15 mouse cellular contexts compared by ENCODE assay signal in genomic region chr6:53394026-53394425, GRCm38 (mm10).
DNase-seq lines count a peak whose midpoint lies in the region; ATAC-seq and TF ChIP-seq lines count a peak whose summit lies in the region.
"Had no signal": no experiment of that assay in that cellular context is flagged by ENCODE, and none has a peak within 500 bp of the region (broad histone marks: within the 10 kb centered on the region; RNA-seq: fewer than 3 reads in every experiment).

No protein-coding gene starts in this region.

- H3K27ac ChIP-seq in hindbrain, embryonic 11.5 days (ENCODE audit: low read depth, low read length), result no peak overlapping the region
- H3K27ac ChIP-seq in hindbrain, embryonic 16.5 days (ENCODE audit: low read depth, low read length), result no peak overlapping the region
- peak overlapping the region; percentile 39; the same call in 1 of the 2 replicates for H3K27ac ChIP-seq in neural tube, embryonic 11.5 days (ENCODE audit: low read depth, low read length)
- H3K27ac ChIP-seq in embryonic facial prominence, embryonic 12.5 days, result peak overlapping the region; percentile 80; the same call in 1 of the 2 replicates
- H3K27ac ChIP-seq in limb, embryonic 13.5 days, result peak overlapping the region; percentile 16; the same call in 1 of the 2 replicates
- H3K27ac ChIP-seq in intestine, postnatal 0 days (ENCODE audit: low read depth, low read length), result no peak overlapping the region
- H3K27ac ChIP-seq: left cerebral cortex, adult 2 months; macrophage had no signal

- no peak overlapping the region for H3K4me2 ChIP-seq in hindbrain, embryonic 11.5 days (replicated peaks; ENCODE audit: low read depth, low read length)
- H3K4me2 ChIP-seq in hindbrain, embryonic 16.5 days (ENCODE audit: low read length), result no peak overlapping the region
- no peak overlapping the region for H3K4me2 ChIP-seq in neural tube, embryonic 11.5 days (ENCODE audit: low read depth)
- H3K4me2 ChIP-seq in embryonic facial prominence, embryonic 12.5 days (replicated peaks), result peak overlapping the region; percentile 28
- H3K4me2 ChIP-seq in limb, embryonic 13.5 days (replicated peaks), result no peak overlapping the region
- no peak overlapping the region for H3K4me2 ChIP-seq in intestine, postnatal 0 days (replicated peaks; ENCODE audit: low read depth)

- no peaks in the 10 kb centered on the region for H3K27me3 ChIP-seq in hindbrain, embryonic 11.5 days (ENCODE audit: control insufficient read depth, insufficient read depth, low read length)
- H3K27me3 ChIP-seq in hindbrain, embryonic 16.5 days (replicated peaks; ENCODE audit: control insufficient read depth, insufficient read depth, low read length), result no peaks in the 10 kb centered on the region
- no peaks in the 10 kb centered on the region for H3K27me3 ChIP-seq in neural tube, embryonic 11.5 days (ENCODE audit: control insufficient read depth, insufficient read depth, low read length)
- H3K27me3 ChIP-seq in embryonic facial prominence, embryonic 12.5 days, result no peaks in the 10 kb centered on the region
- no peaks in the 10 kb centered on the region for H3K27me3 ChIP-seq in limb, embryonic 13.5 days
- H3K27me3 ChIP-seq in intestine, postnatal 0 days (replicated peaks; ENCODE audit: control insufficient read depth, insufficient read depth, low read length), result no peaks in the 10 kb centered on the region

- ATAC-seq in hindbrain, embryonic 11.5 days (ENCODE audit: low FRiP score), result no peak
- no peak for ATAC-seq in hindbrain, embryonic 16.5 days
- no peak for ATAC-seq in neural tube, embryonic 11.5 days (ENCODE audit: insufficient read depth, low FRiP score, low TSS enrichment)
- peak; percentile 59; the same call in 1 of the 2 replicates for ATAC-seq in embryonic facial prominence, embryonic 12.5 days (ENCODE audit: insufficient number of reproducible peaks, insufficient read depth, low FRiP score, low TSS enrichment)
- ATAC-seq in limb, embryonic 13.5 days (ENCODE audit: low FRiP score, low read depth), result peak; percentile 44; the same call in 1 of the 2 replicates
- no peak for ATAC-seq in intestine, postnatal 0 days
- ATAC-seq: forebrain, embryonic 16.5 days; inflammation-experienced regulatory T-cells, adult 6 months had no signal

- DNase-seq in hindbrain, embryonic 11.5 days (ENCODE audit: low spot score), result peak; percentile 25
- no peak for DNase-seq in neural tube, embryonic 11.5 days (ENCODE audit: low spot score)
- no peak for DNase-seq in neural tube, embryonic 10.5 days (ENCODE audit: extremely low spot score, low spot score)
- no peak for DNase-seq in natural killer cell, adult 2 months (ENCODE audit: low spot score in 2 of 2)
- DNase-seq: adrenal gland, postnatal 25 days; gastrocnemius, postnatal 25 days; thymus, postnatal 14 days had no signal

- no peaks in the 10 kb centered on the region for H3K9me3 ChIP-seq in hindbrain, embryonic 11.5 days (ENCODE audit: control insufficient read depth, low read length)
- no peaks in the 10 kb centered on the region for H3K9me3 ChIP-seq in hindbrain, embryonic 16.5 days (ENCODE audit: control insufficient read depth, low read length)
- no peaks in the 10 kb centered on the region for H3K9me3 ChIP-seq in neural tube, embryonic 11.5 days (ENCODE audit: control insufficient read depth, low read length)
- no peaks in the 10 kb centered on the region for H3K9me3 ChIP-seq in embryonic facial prominence, embryonic 12.5 days
- no peaks in the 10 kb centered on the region for H3K9me3 ChIP-seq in limb, embryonic 13.5 days
- no peaks in the 10 kb centered on the region for H3K9me3 ChIP-seq in intestine, postnatal 0 days (ENCODE audit: control insufficient read depth)

- no peak overlapping the region for H3K4me3 ChIP-seq in hindbrain, embryonic 11.5 days (ENCODE audit: low read depth, low read length)
- H3K4me3 ChIP-seq in hindbrain, embryonic 16.5 days (ENCODE audit: low read length), result no peak overlapping the region
- no peak overlapping the region for H3K4me3 ChIP-seq in neural tube, embryonic 11.5 days (ENCODE audit: low read depth, low read length)
- no peak overlapping the region for H3K4me3 ChIP-seq in embryonic facial prominence, embryonic 12.5 days
- H3K4me3 ChIP-seq in limb, embryonic 13.5 days, result no peak overlapping the region
- no peak overlapping the region for H3K4me3 ChIP-seq in intestine, postnatal 0 days (ENCODE audit: low read depth, low read length)
- H3K4me3 ChIP-seq: left cerebral cortex, adult 2 months had no signal

- no peak overlapping the region for H3K9ac ChIP-seq in hindbrain, embryonic 11.5 days (ENCODE audit: low read depth, low read length)
- H3K9ac ChIP-seq in hindbrain, embryonic 16.5 days (ENCODE audit: low read depth, low read length), result no peak overlapping the region
- H3K9ac ChIP-seq in neural tube, embryonic 11.5 days (ENCODE audit: low read length), result no peak overlapping the region
- no peak overlapping the region for H3K9ac ChIP-seq in embryonic facial prominence, embryonic 12.5 days
- no peak overlapping the region for H3K9ac ChIP-seq in limb, embryonic 13.5 days
- H3K9ac ChIP-seq in intestine, postnatal 0 days (ENCODE audit: low read depth, low read length), result no peak overlapping the region

- no peak for TF ChIP-seq CTCF in intestine, postnatal 0 days (IDR thresholded peaks at IDR 0.05; ENCODE audit: low read depth)

- WGBS in hindbrain, embryonic 11.5 days, result 45% methylated on average over 7 of the region's 7 CpGs
- WGBS in hindbrain, embryonic 16.5 days, result 27% methylated on average over 7 of the region's 7 CpGs
- 42% methylated on average over 7 of the region's 7 CpGs for WGBS in neural tube, embryonic 11.5 days
- 12% methylated on average over 7 of the region's 7 CpGs for WGBS in embryonic facial prominence, embryonic 12.5 days
- WGBS in limb, embryonic 13.5 days, result 34% methylated on average over 7 of the region's 7 CpGs
- WGBS in intestine, postnatal 0 days, result 28% methylated on average over 7 of the region's 7 CpGs

- H3K4me1 ChIP-seq in hindbrain, embryonic 11.5 days (replicated peaks; ENCODE audit: control insufficient read depth, insufficient read depth, low read length), result 0 out of 2 replicates have a peak, but pooled peaks cover 4% of the 10 kb centered on the region
- H3K4me1 ChIP-seq in hindbrain, embryonic 16.5 days (ENCODE audit: control insufficient read depth, insufficient read depth, low read depth, low read length), result peaks cover 18% of the 10 kb centered on the region
- peaks cover 24% of the 10 kb centered on the region for H3K4me1 ChIP-seq in neural tube, embryonic 11.5 days (ENCODE audit: control insufficient read depth, insufficient read depth, low read length)
- peaks cover 44% of the 10 kb centered on the region for H3K4me1 ChIP-seq in embryonic facial prominence, embryonic 12.5 days
- peaks cover 62% of the 10 kb centered on the region for H3K4me1 ChIP-seq in limb, embryonic 13.5 days
- no peaks in the 10 kb centered on the region for H3K4me1 ChIP-seq in intestine, postnatal 0 days (replicated peaks; ENCODE audit: control insufficient read depth, insufficient read depth, low read length)

- H3K36me3 ChIP-seq in hindbrain, embryonic 11.5 days (ENCODE audit: control insufficient read depth, insufficient read depth, low read length), result no peaks in the 10 kb centered on the region
- no peaks in the 10 kb centered on the region for H3K36me3 ChIP-seq in hindbrain, embryonic 16.5 days (ENCODE audit: control insufficient read depth, insufficient read depth, low read length)
- no peaks in the 10 kb centered on the region for H3K36me3 ChIP-seq in neural tube, embryonic 11.5 days (ENCODE audit: control insufficient read depth, insufficient read depth, low read length)
- 0 out of 2 replicates have a peak, but pooled peaks cover 3% of the 10 kb centered on the region for H3K36me3 ChIP-seq in embryonic facial prominence, embryonic 12.5 days
- 0 out of 2 replicates have a peak, but pooled peaks cover 14% of the 10 kb centered on the region for H3K36me3 ChIP-seq in limb, embryonic 13.5 days
- H3K36me3 ChIP-seq in intestine, postnatal 0 days (ENCODE audit: control insufficient read depth, insufficient read depth), result no peaks in the 10 kb centered on the region

Comparison
In these comparisons a context has a peak if more than half of its experiments do, and no peak if none do; other contexts are left out.
1. ATAC-seq: peak in embryonic facial prominence, embryonic 12.5 days (single experiment) and limb, embryonic 13.5 days (single experiment); none in hindbrain, embryonic 11.5 days (single experiment), hindbrain, embryonic 16.5 days (single experiment), neural tube, embryonic 11.5 days (single experiment) and intestine, postnatal 0 days (single experiment).
2. H3K27ac ChIP-seq: peak in neural tube, embryonic 11.5 days (single experiment), embryonic facial prominence, embryonic 12.5 days (single experiment) and limb, embryonic 13.5 days (single experiment); none in hindbrain, embryonic 11.5 days (single experiment), hindbrain, embryonic 16.5 days (single experiment) and intestine, postnatal 0 days (single experiment).